Mouse (Mus musculus) CH12.LX (cell line): ENCODE measurements around the gene Bmp6. TPM values are rescaled to one million over a fixed set of nuclear protein-coding genes. Genes with fewer than 3 reads are reported as not detected.

ENCODE experiments used
- DNase-seq: peaks from one replicate; pipeline ENCODE4 v3.0.0-alpha.2; 2013; ENCODE audit errors: extremely low read depth
- H3K27ac ChIP-seq: 2 replicates; pipeline ENCODE4 v1.5.1; 2012; ENCODE audit warnings: low read depth, mild to moderate bottlenecking, control low read depth, moderate library complexity; ENCODE audit not compliant: insufficient read depth
- H3K27me3 ChIP-seq: replicated peaks from 2 replicates; pipeline ENCODE3; 2012; ENCODE audit warnings: inconsistent platforms
- H3K36me3 ChIP-seq, 2 experiments: replicated peaks in 1 of 2; 2 replicates each; pipeline versions ENCODE3 to v1.6.1; 2012; ENCODE audit warnings: inconsistent platforms in 1 of 2, low read length in 1 of 2, mild to moderate bottlenecking in 1 of 2, mixed read lengths in 1 of 2, moderate library complexity in 1 of 2; ENCODE audit not compliant: control insufficient read depth in 1 of 2, insufficient read depth in 1 of 2
- H3K4me1 ChIP-seq, 2 experiments: 2 replicates each; pipeline ENCODE4 v1.6.1; 2012; ENCODE audit warnings: inconsistent platforms in 1 of 2, moderate library complexity in 1 of 2; ENCODE audit not compliant: insufficient read depth in 2 of 2, control insufficient read depth in 1 of 2
- H3K4me2 ChIP-seq: 2 replicates; pipeline ENCODE4 v1.6.1; 2012; ENCODE audit warnings: low read depth, mild to moderate bottlenecking, control low read depth; ENCODE audit not compliant: poor library complexity, insufficient read depth, severe bottlenecking
- H3K4me3 ChIP-seq, 3 experiments: fragments of 150-350 bp in 1 of 3; sonication (generic) in 1 of 3; replicated peaks in 1 of 3; 2 replicates each; pipeline versions ENCODE3 to v1.5.1; 2011 to 2012; ENCODE audit warnings: low read depth in 2 of 3, low read length in 2 of 3, mild to moderate bottlenecking in 2 of 3, moderate library complexity in 2 of 3, control low read depth in 1 of 3, improper control_type of control experiment in 1 of 3, inconsistent platforms in 1 of 3, mixed read lengths in 1 of 3; ENCODE audit not compliant: poor library complexity in 1 of 3
- H3K79me2 ChIP-seq: replicated peaks from 2 replicates; pipeline ENCODE4 v1.6.1; 2012; ENCODE audit warnings: mild to moderate bottlenecking, moderate library complexity; ENCODE audit not compliant: control insufficient read depth, poor library complexity, insufficient read depth, severe bottlenecking; ENCODE audit errors: extremely low read depth
- H3K9ac ChIP-seq: 2 replicates; pipeline ENCODE4 v1.6.1; 2012; ENCODE audit warnings: low read depth, mild to moderate bottlenecking, control low read depth, moderate library complexity; ENCODE audit not compliant: insufficient read depth
- H3K9me3 ChIP-seq: replicated peaks from 2 replicates; pipeline ENCODE3; 2012; ENCODE audit warnings: low read length, inconsistent platforms, mixed read lengths
- BHLHE40 ChIP-seq: IDR thresholded peaks from 2 replicates; pipeline ENCODE4 v1.6.1; 2011; ENCODE audit warnings: mild to moderate bottlenecking, low read depth, low read length, improper control_type of control experiment
- CTCF ChIP-seq, 2 experiments: IDR thresholded peaks in 1 of 2; conservative IDR thresholded peaks in 1 of 2; 2 replicates each; pipeline ENCODE4 v1.5.1; 2011 to 2012; ENCODE audit warnings: low read depth in 2 of 2, low read length in 2 of 2, improper control_type of control experiment in 1 of 2, inconsistent platforms in 1 of 2, mild to moderate bottlenecking in 1 of 2, moderate library complexity in 1 of 2
- ELF1 ChIP-seq: IDR thresholded peaks from 2 replicates; pipeline ENCODE4 v1.6.1; 2014; ENCODE audit warnings: low read depth, mild to moderate bottlenecking, inconsistent platforms, low read length, improper control_type of control experiment
- EP300 ChIP-seq: IDR thresholded peaks from 2 replicates; pipeline ENCODE4 v1.6.1; 2011; ENCODE audit warnings: low read length, improper control_type of control experiment
- HCFC1 ChIP-seq: IDR thresholded peaks from 2 replicates; pipeline ENCODE4 v1.6.1; 2012; ENCODE audit warnings: low read depth, mild to moderate bottlenecking, inconsistent platforms, low read length, improper control_type of control experiment
- IRF4 ChIP-seq: IDR thresholded peaks from 2 replicates; pipeline ENCODE4 v1.6.1; 2014; ENCODE audit warnings: low read depth, mild to moderate bottlenecking, inconsistent platforms, low read length, improper control_type of control experiment
- JUN ChIP-seq: IDR thresholded peaks from 2 replicates; pipeline ENCODE4 v1.6.1; 2011; ENCODE audit warnings: low read depth, mild to moderate bottlenecking, low read length, improper control_type of control experiment, moderate library complexity; ENCODE audit not compliant: insufficient read depth
- KAT2A ChIP-seq: IDR thresholded peaks from 2 replicates; pipeline ENCODE4 v1.6.1; 2012; ENCODE audit warnings: low read length, improper control_type of control experiment, inconsistent platforms; ENCODE audit not compliant: insufficient replicate concordance
- MAFK ChIP-seq: IDR thresholded peaks from 2 replicates; pipeline ENCODE4 v1.6.1; 2011; ENCODE audit warnings: low read length, improper control_type of control experiment; ENCODE audit not compliant: insufficient replicate concordance
- MAX ChIP-seq: IDR thresholded peaks from 2 replicates; pipeline ENCODE4 v1.6.1; 2011; ENCODE audit warnings: low read length, improper control_type of control experiment
- MAZ ChIP-seq: IDR thresholded peaks from 2 replicates; pipeline ENCODE4 v1.6.1; 2012; ENCODE audit warnings: low read depth, mild to moderate bottlenecking, inconsistent platforms, low read length, improper control_type of control experiment, moderate library complexity
- MXI1 ChIP-seq: IDR thresholded peaks from 2 replicates; pipeline ENCODE4 v1.6.1; 2011; ENCODE audit warnings: mild to moderate bottlenecking, low read depth, low read length, improper control_type of control experiment
- MYC ChIP-seq: IDR thresholded peaks from 2 replicates; pipeline ENCODE4 v1.6.1; 2011; ENCODE audit warnings: low read depth, mild to moderate bottlenecking, improper control_type of control experiment, low read length
- NRF1 ChIP-seq: IDR thresholded peaks from 2 replicates; pipeline ENCODE4 v1.6.1; 2014; ENCODE audit warnings: low read depth, mild to moderate bottlenecking, inconsistent platforms, low read length, improper control_type of control experiment, moderate library complexity
- RAD21 ChIP-seq: IDR thresholded peaks from 2 replicates; pipeline ENCODE4 v1.6.1; 2011; ENCODE audit warnings: low read depth, mild to moderate bottlenecking, low read length, improper control_type of control experiment, moderate library complexity
- RCOR1 ChIP-seq: conservative IDR thresholded peaks from 2 replicates; pipeline ENCODE4 v1.6.1; 2012; ENCODE audit warnings: low read depth, mild to moderate bottlenecking, inconsistent platforms, low read length, improper control_type of control experiment
- SIN3A ChIP-seq: IDR thresholded peaks from 2 replicates; pipeline ENCODE4 v1.6.1; 2012; ENCODE audit warnings: low read length, improper control_type of control experiment, inconsistent platforms
- UBTF ChIP-seq: IDR thresholded peaks from 2 replicates; pipeline ENCODE4 v1.6.1; 2012; ENCODE audit warnings: low read depth, mild to moderate bottlenecking, inconsistent platforms, low read length, improper control_type of control experiment, moderate library complexity
- USF1 ChIP-seq: IDR thresholded peaks from 2 replicates; pipeline ENCODE4 v1.6.1; 2014; ENCODE audit warnings: low read depth, mild to moderate bottlenecking, inconsistent platforms, low read length, improper control_type of control experiment
- USF2 ChIP-seq: conservative IDR thresholded peaks from 2 replicates; pipeline ENCODE4 v1.6.1; 2011; ENCODE audit warnings: low read depth, low read length, improper control_type of control experiment
- ZKSCAN1 ChIP-seq: IDR thresholded peaks from 2 replicates; pipeline ENCODE4 v1.6.1; 2012; ENCODE audit warnings: low read depth, inconsistent platforms, low read length, improper control_type of control experiment, borderline replicate concordance
- ZMIZ1 ChIP-seq: IDR thresholded peaks from 2 replicates; pipeline ENCODE4 v1.6.1; 2012; ENCODE audit warnings: low read depth, mild to moderate bottlenecking, inconsistent platforms, low read length, improper control_type of control experiment
- ZNF384 ChIP-seq: IDR thresholded peaks from 2 replicates; pipeline ENCODE4 v1.6.1; 2012; ENCODE audit warnings: low read depth, low read length, improper control_type of control experiment, inconsistent platforms
- dilution Hi-C: fragments of 300-500 bp; cut with MboI; formaldehyde crosslinking; loops from 2 replicates; pipeline ENCODE4 v1.14.3; 2020; ENCODE audit warnings: low sequenced_read_pairs; ENCODE audit not compliant: extremely low pct_unique_long_range_greater_than_20kb, extremely low pct_ligation_motif_present
- in situ Hi-C: fragments of 300-500 bp; cut with MboI; formaldehyde crosslinking; loops from 3 replicates; pipeline ENCODE4 v1.14.3; 2019; ENCODE audit warnings: low sequenced_read_pairs, low pct_ligation_motif_present, low pct_unique_long_range_greater_than_20kb, mixed read lengths
- polyA plus RNA-seq: library from polyadenylated mRNA; unstranded; fragments of >175 nt; gene quantifications from 2 replicates; pipeline ENCODE4 v1.2.1, GENCODE M21; 2012; ENCODE audit warnings: low read depth; ENCODE audit not compliant: insufficient read length
- total RNA-seq, 2 experiments: library from RNA; depleted of rRNA; stranded (reverse); fragments of 300-350 nt in 1 of 2; fragments of >200 nt in 1 of 2; gene quantifications; 2 replicates each; pipeline ENCODE4 v1.2.3; 2012 to 2014

The Bmp6 gene
- total and polyA plus RNA-seq, 3 experiments = 0.16 to 3.5 (median 0.77) TPM

DNA sequence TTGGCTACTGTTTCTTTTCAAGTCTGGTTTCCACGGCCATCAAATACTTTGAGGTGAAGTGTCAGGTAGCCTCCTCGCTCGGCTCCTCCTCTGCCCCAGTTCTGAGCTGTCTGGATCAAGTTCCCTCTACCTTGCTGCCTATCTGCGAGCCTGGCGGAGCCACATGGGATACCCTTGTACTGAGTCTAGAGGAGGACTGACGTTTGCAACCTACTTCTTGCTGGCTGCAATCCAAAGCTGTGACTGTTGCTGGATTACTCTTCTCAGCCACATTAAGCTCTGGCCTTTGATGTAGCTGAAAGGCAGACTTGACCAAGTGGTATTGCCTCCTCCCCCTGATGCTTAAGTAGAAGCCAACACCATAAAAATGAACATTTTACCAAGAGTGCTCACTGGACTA is 31.2 kb downstream of the Bmp6 start:
- H3K9ac ChIP-seq = no peak overlapping the region
- no peaks in the 10 kb centered on the region for H3K27me3 ChIP-seq
- no peaks in the 10 kb centered on the region for H3K36me3 ChIP-seq
- H3K79me2 ChIP-seq = no peaks in the 10 kb centered on the region
- no peak overlapping the region for H3K4me3 ChIP-seq
- H3K27ac ChIP-seq = no peak overlapping the region
- TF ChIP-seq RAD21 = no peak
- no peak for TF ChIP-seq UBTF
- no peak for TF ChIP-seq MAX
- TF ChIP-seq JUN = no peak
- TF ChIP-seq USF2 = no peak
- no peak for TF ChIP-seq HCFC1
- TF ChIP-seq MXI1 = no peak
- no peak for DNase-seq
- in situ Hi-C loops (no loop called here), dilution Hi-C loops (no loop called here)
- peaks cover 3% of the 10 kb centered on the region for H3K9me3 ChIP-seq
- H3K4me2 ChIP-seq = no peak overlapping the region
- no peaks in the 10 kb centered on the region for H3K4me1 ChIP-seq

DNA sequence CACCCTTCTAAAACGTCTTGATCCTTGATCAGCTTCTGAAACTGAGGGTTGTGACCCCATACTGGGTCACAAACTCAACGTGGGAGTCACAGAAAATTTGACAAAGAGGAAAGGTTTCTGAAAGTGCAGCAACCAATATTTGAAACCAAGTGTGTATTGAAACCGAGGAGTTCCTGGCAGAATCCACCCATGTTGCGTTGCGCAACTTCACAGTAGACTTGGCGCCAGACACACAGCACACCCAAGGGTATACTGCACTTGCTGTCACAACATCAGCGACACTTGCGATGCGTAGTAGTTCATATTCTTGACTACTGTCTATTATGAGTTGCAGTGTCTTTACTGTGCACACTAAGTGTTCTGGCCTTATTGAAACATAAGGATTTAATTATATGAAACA is 32.4 kb downstream of the Bmp6 start:
- no peak for DNase-seq

DNA sequence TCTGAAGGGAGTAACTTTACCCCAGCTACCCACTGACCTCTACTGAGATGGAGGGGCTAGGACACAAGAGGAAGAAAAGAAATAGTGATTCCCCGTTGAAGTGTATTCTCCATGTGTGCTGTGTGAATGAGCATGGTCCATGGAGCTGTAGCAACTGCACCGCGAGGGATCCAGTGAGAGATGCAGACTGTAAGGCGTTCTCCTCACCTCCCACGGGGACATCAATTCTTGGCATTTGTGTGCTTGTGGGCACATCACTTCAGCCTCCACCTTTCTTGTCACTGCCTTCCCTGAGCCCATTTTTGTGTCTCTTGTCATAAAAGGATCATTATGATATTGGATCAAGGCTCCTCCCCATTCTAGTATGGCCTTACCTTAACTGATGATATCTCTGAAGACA is 34.9 kb downstream of the Bmp6 start:
- no peak for DNase-seq

More for the DNA sequence above, 32.4 kb downstream of the Bmp6 start:
- H3K9me3 ChIP-seq = peaks cover 3% of the 10 kb centered on the region
- H3K4me2 ChIP-seq = no peak overlapping the region
- no peak overlapping the region for H3K27ac ChIP-seq
- TF ChIP-seq USF2 (no peak), EP300 (no peak), ZKSCAN1 (no peak), RAD21 (no peak), USF1 (no peak), SIN3A (no peak), IRF4 (no peak), MXI1 (no peak), NRF1 (no peak), MAZ (no peak), RCOR1 (no peak), ZNF384 (no peak), ZMIZ1 (no peak), JUN (no peak), CTCF (conservative IDR thresholded peaks at IDR 0.05 in 1 of 2, IDR thresholded peaks at IDR 0.05 in 1 of 2; ENCODE audit: low read depth in 2 of 2, low read length in 2 of 2) (no peak), KAT2A (no peak), BHLHE40 (no peak)
- H3K4me1 ChIP-seq = no peaks in the 10 kb centered on the region
- H3K4me3 ChIP-seq = no peak overlapping the region
- H3K79me2 ChIP-seq = no peaks in the 10 kb centered on the region
- no peaks in the 10 kb centered on the region for H3K36me3 ChIP-seq
- H3K9ac ChIP-seq = no peak overlapping the region
- in situ Hi-C loops = no loop called here
- dilution Hi-C loops = no loop called here
- no peaks in the 10 kb centered on the region for H3K27me3 ChIP-seq

More for the DNA sequence above, 34.9 kb downstream of the Bmp6 start:
- Histone ChIP-seq H3K9ac (no peak overlapping the region), H3K9me3 (peaks cover 3% of the 10 kb centered on the region), H3K79me2 (no peaks in the 10 kb centered on the region), H3K4me1 (no peaks in the 10 kb centered on the region)
- in situ Hi-C loops = no loop called here
- TF ChIP-seq USF2 (no peak), ELF1 (no peak), IRF4 (no peak), ZKSCAN1 (no peak), MAFK (no peak), CTCF (conservative IDR thresholded peaks at IDR 0.05 in 1 of 2, IDR thresholded peaks at IDR 0.05 in 1 of 2; ENCODE audit: low read depth in 2 of 2, low read length in 2 of 2) (no peak), MYC (no peak)
- TF ChIP-seq, all 38 proteins: peak for 0
- no peaks in the 10 kb centered on the region for H3K27me3 ChIP-seq
- H3K27ac ChIP-seq = no peak overlapping the region
- dilution Hi-C loops = no loop called here
- no peak overlapping the region for H3K4me3 ChIP-seq
- no peak overlapping the region for H3K4me2 ChIP-seq
- no peaks in the 10 kb centered on the region for H3K36me3 ChIP-seq
